Mouse (Mus musculus) B cell, adult 2 months (primary cell): ENCODE data around the gene Gm10663.

Experiments
- DNase-seq, 2 experiments: peaks; one replicate each; pipeline ENCODE4 v3.0.0; 2022

Gene Gm10663

DNA sequence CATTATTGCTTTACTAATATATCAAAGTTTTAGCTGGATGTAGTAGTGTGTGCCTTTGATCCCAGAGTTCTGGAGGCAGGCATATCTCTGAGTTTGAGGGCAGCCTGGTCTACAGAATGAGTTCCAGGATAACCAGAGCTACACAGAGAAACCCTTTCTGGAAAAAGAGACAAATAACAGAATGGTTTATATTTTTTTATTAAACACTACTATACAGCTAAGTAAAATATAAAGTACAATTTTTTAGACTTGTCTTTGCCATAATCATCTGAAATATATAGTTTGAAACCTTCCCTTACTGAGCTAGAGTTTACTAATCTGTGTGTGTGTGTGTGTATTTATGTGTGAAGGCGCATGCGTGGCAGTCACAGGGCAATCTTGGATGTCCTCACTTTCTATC, at the start of gene Gm10663:
Gm10663 (plus strand) TSS at position 301 of the 400 bp plus-strand sequence.
- no peak for DNase-seq

DNA sequence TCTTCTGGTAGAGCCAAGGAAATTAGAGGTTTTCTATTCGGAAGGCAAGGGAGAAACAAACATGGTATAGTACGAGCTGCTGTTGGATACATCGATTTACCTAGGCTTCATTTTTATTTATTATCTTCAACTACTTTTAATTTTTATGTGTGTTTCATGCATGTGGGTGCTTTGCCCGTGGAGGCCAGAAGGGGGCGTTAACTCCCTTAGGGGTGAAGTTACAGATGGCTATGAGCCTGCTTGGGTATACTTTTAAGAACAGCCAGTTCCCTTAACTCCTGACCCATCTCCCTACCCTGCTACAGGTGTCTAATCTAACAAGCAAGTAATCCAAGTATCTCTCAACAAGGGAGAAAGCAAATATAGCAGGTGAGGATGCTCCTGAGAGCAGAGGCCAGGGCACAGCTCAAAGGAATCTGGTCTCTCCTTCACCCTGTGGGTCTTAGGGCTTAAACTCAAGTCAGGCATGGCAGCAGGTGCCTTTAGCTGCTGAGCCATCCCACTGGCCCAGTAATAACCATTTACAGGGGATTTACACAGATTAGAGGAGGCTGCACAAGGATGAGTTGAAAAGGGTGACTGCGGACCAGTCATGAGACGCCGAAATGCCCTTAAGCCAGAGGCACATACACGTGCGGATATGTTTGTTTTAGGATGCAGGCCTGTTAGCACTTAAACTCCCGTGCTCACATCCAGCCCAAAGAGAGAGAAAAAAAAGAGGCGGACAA, 45.7 kb upstream of the Gm10663 start:
- DNase-seq, result no peak

DNA sequence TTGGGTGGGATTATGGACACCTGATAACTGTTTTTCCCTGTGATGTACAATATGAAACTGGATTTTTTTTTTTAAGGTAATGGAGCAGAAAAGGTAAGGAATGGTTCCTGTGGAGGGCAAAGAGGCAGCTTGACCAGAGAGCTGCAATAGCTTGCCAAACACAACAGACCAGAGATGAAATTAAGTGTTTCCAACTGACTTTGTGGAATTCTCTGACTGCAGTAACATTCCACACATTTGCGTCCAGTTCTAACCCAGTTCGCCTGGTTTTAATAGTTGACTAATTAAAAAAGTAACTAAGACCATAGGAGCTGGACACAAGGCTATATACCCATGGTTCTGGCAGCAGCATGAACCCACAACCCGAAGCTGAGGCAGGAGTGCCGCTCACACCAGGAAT, 45.1 kb upstream of the Gm10663 start:
- DNase-seq, result no peak

DNA sequence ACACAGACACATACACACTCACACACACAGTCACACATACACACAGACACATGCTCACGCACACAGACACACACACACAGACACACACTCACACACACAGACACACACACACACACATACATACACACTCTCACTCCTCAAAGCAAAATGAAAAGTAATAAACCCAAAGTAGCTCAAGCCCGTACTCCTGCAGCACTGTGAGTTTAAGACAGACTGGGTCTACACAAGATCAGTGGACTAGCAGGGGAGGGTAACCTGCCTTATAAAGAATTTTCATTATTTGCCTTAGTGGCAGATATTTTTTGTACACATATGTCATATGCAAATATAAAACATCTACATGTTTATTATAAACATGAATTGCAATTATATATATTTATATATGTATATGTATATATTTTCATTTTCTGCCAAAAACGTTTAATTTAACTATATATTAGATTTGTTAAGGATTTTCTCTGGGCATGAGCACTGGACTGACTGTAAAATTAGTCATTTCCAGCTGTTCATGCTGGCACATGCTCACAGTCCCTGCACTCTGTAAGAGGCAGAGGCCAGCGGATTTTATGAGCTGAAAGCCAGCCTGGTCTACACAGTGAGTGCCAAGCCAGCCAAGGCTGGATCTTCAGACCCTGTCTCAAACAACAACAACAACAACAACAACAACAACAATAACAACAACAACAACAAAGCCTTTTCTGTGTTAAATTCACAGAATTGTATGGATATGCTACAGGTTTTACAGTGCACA, 43.9 kb upstream of the Gm10663 start:
- no peak for DNase-seq

DNA sequence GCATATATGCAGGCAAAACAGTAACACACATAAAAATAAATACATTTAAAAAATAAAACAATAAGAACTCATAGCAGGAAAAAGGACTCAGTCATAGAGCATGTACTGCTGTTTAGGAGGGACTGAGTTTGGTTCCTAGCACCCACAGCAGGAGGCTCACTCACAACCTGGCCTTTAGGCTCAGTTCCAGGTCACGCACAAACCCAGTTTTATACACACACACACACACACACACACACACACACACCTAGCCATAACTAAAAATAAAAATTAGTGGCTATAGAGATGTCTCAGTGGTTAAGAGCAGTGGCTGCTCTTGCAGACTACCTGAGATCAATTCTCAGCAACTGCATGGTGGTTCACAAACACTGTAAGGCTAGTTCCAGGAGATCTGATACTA, 42.7 kb upstream of the Gm10663 start:
- no peak for DNase-seq

DNA sequence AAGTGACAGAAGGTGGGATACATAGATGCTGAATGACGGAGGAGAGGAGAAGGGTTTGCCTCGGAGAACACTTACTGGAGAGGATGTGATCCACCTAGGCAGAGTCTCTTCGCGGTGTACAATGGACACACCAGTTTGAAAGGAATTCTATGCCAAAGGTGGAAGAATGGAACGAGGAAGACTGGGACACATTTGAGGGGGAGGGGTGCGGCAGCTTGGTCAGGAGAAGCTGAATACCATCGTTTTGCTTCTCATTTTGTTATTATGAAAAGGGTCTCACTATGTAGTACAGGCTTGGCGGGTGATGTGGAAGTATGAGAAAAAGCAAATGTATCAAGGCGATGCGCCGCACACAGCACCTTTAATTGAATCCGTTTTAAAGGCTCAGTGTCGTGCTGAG, 41.8 kb upstream of the Gm10663 start:
- no peak for DNase-seq

DNA sequence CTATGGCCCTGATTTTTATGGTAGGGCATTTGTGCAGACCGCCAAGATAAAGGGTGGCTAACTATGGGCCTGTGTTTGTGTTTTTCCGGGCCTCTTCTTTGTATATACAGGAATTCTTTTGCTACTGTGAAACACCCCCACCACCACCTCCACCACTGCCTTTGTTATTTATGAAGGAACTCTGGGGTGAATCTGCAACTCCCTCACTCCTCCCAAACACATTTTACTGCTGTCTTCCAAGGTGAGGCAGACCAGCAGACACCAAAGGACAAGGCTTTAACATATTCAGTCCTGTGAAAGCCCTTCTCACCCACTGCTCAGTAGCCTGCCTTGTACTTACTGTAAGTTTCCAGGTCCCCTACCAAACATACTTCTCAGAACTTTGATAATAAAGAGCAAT, 40.7 kb upstream of the Gm10663 start:
- no peak for DNase-seq

DNA sequence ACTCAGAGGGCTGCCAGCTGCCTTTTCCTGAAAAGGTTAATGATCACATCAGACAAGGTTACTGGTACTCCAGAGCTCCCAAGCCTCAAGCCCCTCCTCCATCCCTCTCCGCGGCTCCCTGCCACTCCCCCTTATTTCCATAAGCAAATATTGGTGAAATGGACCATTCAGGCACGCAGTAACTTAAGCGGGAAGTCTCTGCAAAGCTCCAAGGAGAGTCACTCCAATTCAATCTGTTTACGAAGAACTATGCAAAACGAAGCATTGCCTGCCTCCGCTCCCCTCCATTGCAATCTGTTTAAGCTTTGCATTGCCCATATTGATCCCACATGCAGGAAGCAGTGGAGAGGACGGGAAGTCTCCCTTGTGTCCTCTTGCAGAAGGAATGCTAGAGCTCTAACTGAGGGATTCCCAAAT, 37.7 kb upstream of the Gm10663 start, which contains the start of gene Apela:
Apela (minus strand) TSS at position 220 of the 417 bp plus-strand sequence.
- no peak for DNase-seq

DNA sequence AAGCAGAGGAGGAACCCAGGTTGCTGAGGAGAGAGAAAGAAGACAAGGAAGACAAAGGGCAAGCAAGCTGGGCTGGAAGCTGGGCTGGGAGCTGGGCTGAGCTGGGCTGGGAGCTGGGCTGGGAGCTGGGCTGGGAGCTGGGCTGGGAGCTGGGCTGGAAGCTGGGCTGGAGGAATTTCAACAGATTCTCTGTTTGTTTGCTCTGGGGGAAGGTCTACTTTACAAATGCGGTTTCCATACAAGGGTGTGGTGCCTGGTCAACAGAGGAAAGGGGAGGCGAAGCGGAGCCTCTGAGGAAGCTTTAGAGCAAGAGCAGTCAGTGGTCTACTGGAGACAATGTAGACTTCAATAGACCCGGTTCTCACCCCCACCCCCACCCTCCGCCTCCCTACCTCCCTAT, 28.3 kb upstream of the Gm10663 start:
- no peak for DNase-seq

DNA sequence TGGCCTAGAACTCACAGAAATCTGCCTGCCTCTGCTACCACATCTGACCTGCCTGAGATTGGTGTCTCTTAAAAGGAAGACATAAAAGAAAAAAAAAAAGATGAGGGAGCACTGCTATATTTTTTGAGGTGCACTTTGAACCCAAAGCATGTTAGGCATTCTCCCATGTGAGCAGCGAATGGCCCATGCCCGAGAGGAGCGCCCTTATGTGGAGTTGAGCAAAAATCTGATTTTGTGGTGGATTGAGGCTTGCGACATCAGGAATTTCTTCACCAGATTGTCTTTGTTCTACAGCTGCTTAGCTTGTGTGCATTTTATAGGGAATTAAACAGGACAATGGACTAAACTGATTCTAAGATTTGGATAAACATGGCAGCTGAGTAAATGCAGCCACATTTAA, 27.6 kb upstream of the Gm10663 start:
- DNase-seq, result no peak

DNA sequence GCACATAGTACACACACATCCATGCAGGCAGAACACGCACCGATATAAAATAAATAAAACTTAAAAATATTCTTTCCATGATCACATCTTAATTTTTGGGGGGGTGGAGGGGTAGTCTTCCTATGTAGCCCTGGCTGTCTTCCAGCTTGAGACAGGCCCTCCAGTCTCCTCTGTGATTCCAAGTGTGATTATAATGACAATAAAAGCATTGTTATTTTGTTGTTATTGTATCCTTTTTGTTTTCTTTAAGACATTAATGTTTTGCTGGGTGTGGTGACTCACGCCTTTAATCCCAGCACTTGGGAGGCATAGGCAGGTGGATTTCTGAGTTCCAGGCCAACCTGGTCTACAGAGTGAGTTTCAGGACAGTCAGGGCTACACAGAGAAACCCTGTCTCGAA, 27.0 kb upstream of the Gm10663 start:
- DNase-seq, result no peak

DNA sequence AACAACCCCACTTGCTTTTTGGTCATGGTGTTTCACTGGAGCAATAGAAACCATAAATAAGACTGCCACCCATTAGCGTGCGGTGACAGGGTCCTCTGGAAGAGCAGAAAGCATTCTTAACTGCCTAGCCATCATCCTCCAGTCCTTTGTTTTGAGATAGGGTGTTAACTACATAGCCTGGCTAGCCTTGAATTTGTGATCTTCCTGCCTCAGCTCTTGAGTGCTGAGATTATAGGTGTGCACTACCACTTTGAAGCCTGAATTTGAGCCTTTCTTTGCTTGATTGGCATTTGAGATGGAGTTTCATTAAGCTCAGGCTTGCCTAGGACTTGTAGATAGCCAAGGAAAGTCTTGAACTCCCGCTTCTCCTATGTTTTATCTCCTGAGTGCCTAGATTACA, 21.3 kb upstream of the Gm10663 start:
- DNase-seq, result no peak

DNA sequence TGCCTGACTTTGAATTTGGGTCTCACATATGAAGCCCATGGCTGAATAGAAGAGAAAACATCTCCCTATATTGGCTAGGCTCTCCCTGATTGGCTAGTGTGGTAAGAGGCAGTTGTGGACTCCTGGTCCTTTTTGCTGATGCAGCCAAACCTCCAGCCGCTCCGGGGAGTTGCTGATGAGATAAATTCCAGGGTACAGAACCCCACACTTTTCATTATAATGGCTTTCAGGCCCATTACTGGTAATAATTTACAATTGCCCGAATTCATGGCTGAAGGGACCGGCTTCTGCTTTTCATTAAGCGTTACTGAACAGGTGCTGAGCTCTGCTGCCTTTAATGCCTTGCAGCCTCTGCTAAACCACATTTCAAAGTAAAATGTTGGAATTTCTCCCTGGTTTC, 20.9 kb upstream of the Gm10663 start:
- no peak for DNase-seq

DNA sequence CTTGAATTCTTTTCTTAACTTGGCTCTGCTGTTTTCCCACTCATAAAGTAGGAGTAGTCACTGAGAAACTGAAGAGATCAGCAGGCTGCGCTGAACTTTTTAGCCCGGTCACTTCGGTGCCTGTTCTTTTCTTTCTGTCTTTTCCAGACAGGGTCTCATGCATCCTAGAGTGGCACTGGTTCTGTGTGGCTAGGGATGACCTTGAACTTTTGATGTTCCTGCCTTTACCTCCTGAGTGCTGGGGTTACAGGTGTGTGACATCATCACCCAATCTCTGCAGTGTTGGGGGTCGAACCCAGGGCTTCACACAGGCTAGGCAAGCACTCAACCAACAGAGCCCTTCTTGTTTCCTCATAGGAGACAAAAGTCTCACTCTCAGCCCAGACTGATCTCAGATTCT, 18.1 kb upstream of the Gm10663 start:
- DNase-seq, result no peak

DNA sequence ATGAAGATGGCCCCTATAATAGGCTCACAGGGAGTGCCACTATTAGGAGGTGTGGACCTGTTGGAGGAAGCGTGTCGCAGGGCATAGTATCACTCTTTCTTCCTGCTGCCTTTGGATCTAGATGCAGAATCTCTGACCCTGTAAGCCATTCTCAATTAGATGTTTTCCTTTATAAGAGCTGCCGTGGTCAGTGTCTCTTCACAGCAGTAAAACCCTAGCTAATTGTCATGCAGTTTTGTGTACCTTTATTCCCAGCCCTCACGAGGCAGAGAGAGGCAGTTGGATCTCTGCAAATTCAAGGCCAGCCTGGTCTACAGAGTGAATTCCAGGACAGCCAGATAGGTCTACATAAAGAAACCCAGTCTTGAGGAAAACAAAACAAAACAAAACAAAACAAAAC, 12.6 kb upstream of the Gm10663 start:
- no peak for DNase-seq

DNA sequence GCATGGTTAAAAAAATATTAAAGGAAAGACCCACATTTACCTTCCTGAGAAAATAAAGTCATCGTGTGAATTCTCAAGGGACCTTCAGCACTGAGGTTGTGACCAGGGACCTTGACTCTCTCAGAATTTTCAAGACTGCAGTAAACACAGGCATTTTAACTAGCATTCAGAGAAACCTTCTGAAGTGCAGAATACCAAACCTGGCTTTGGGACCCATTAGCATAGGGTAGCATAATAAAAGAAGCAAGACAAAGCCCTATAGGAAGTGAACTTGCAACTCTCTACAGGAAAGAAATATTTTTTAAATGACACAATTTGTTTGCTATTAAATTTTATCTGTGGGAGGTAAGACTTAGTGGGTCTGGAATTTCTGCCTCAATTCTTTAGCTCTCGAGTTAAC, 10.8 kb upstream of the Gm10663 start:
- DNase-seq, result no peak

DNA sequence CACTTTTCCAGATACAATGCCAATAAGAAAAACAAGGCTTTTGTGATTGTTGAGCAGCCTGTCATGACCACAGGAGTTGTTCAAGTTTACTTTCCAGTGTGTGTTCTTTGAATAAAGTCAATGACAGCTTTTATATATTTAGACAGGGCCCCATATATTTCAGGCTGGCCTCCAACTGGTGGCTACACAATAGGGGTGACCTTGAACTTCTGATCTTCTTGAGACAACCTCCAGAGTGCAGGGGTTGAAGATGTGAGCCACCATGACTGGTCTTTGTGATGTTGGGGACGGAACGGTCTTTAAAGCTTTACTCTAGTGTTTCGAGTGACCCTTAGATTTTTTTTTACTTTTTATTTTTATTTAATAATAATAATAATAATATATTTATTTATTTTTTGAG, 9.2 kb upstream of the Gm10663 start:
- no peak for DNase-seq

DNA sequence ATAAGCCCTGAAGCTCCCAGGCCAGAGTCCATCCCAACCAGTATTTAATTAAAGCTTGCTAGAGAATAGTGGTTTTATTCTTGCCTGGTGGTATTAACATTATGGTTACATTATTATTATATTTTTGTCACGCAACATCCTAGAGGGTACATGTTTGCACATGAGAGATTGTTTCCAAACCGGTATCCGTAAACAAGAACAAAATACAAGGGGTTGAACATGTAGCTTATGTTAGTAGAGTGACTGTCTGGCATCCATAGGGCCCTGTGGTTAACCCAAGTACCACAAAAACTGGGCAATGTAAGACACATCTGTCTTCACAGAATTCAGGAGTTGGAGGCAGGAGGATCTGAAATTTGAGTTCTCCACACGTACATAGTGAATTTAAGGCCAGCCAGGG, 7.8 kb upstream of the Gm10663 start:
- no peak for DNase-seq

DNA sequence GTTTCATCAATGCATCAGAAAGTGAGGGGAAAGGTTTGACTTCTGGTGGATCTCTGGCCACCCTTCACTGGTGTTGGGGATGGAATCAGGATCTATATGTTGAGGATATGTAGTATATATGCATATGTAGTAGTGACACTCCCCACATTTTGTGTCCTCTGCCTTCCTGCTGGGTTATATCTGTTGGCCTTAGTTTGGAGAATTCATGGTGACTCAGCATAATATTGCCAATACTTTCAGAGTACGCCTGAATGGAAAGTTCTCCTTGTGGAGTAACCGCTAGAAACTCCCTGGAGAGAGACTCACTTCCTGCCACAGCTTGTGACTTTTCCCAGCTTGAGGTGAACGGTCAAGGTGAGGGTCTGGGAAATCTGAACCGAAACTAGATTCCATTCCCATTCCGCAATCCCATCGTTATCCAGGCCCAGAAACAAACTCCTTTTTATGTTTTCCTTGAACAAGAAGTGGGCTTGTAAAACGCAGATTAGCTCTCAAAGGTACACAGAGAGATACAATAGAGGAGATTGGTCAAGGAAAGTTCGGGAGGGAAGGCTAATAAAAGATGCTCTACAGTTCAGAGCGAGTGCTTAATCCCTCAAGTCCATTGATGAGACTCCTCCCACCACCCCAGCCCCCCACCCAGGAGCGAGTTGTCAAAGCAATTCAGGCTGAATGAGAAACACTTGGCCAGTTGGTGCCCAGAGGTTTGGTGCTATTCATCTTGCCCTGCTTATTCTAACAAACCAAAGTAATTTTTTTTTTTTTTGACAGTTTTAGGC, 7.0 kb upstream of the Gm10663 start:
- no peak for DNase-seq

DNA sequence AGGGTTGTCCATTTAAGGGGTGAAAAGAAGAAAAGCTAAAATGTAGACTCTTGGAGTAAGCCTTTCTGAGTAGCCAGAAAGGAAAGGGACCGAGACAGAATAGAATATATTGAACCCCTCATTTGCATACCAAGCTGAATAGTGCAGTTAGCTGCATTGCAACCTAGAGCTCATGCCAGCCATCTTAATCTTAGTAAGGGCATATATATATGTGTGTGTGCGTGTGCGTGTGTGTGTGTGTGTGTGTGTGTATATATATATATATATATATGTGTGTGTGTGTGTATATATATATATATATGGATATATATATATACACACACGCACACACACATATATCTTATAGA, 6.4 kb upstream of the Gm10663 start:
- no peak for DNase-seq

DNA sequence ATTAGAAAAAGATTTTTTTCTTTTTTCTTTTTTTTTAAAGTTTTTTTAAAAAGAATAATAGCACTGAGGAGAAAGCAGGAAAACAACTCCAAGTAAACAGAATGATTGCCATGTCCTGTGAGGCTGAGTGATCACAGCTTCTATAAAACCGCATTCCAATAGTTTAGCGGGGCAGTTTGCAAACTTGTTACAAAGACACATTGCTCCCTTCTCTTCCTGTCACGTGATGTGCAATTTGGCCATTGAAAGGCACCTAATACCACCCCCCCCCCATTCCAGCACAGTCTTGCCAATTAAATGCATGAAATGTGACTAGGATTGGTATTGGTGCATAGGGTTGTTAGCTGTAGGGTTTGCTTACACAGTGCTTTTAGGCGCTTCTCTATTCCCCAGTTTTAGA, 3.8 kb upstream of the Gm10663 start:
- DNase-seq, result no peak

DNA sequence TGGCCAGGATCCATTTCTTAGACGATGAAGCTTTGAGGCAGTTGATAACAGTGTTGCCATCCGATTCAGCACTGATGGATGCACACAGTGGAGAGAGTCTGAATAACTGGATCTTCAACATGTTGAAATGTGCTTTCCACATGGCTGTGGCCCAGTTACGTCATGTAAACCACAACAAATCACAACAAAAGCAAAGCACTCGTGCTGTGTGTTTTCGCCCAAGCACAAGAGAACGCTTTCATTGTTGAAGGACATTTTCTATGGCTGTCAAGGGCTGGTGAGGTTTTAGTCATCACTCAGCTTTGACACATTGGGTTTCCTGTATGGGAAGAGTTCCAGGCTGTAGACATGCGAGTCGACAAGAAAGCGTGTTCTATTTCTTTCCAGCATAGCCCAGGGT, 5.9 kb downstream of the Gm10663 start:
- no peak for DNase-seq

DNA sequence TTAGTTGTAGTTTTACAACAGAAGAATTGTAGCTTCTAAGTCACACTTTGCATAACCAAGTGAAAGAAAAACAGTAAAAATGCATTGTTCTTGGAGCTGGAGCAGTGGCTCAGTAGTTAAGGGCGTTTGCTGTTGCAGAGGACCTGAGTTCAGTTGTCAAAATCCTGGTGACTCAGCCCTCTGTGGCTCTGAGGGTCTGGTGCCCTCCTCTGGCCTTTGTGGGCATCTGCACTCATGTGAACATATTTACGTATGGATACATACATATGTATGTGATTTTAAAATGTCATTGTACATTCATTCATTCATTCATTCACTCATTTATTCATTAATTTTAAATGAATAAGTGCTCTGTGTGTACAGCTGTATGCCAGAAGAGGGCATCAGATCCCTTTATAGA, 10.8 kb downstream of the Gm10663 start:
- DNase-seq, result no peak

DNA sequence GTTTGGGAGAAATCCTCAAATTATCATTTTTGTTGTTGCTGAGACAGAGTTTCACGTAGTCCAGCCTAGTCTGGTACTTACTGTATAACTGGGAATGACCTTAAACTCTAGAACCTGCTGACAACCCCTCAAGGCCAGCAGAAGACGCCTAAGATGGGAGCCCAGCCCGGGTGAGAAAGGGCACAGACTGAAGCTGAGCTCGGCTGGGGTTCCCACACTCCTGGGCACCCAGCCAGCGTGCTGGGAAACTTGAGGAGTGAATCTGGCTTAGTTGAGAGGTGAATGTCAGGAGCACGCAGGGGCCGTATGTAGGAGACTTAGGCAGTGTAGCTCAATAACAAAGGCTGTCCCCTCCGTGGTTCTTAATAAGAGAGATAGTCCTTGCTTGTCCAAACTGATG, 12.9 kb downstream of the Gm10663 start:
- no peak for DNase-seq
